Mouse (Mus musculus): ENCODE measurements at regions not wholly inside any gene's neighbourhood (a gene's known extent, or its start where the extent isn't known, plus 50 kb on each side); places are given as distances from the start of the nearest gene placed in this dataset.
A peak's percentile ranks its signal among the peaks of the same experiment; 100 is the strongest.

- peak in 1 of 2 experiments; percentile 5 for DNase-seq (ENCODE audit: low spot score in 2 of 2)
- intact Hi-C loops (cut with DNase I) = no loop called here
Observed at GRCm38 (mm10) chr12:9254301-9254860, 224.6 kb downstream of the Ttc32 start.

- DNase-seq (ENCODE audit: low spot score in 2 of 2) = peak in 1 of 2 experiments; percentile 10
Observed at GRCm38 (mm10) chr12:9255661-9256486, 226.1 kb downstream of the Ttc32 start.

GRCm38 (mm10) chr12:9256487-9256820, 226.7 kb downstream of the Ttc32 start:
- intact Hi-C loops (cut with DNase I) = no loop called here
- no peak for DNase-seq (ENCODE audit: low spot score in 2 of 2)

More at GRCm38 (mm10) chr12:9255661-9256486, 226.1 kb downstream of the Ttc32 start:
- intact Hi-C loops (cut with DNase I) = no loop called here

GRCm38 (mm10) chr12:9258221-9258620, 228.4 kb downstream of the Ttc32 start:
- DNase-seq (ENCODE audit: low spot score in 2 of 2) = no peak
- intact Hi-C loops (cut with DNase I) = no loop called here

GRCm38 (mm10) chr12:9261662-9262061, 231.9 kb downstream of the Ttc32 start:
- DNase-seq (ENCODE audit: low spot score in 2 of 2) = no peak
- intact Hi-C loops (cut with DNase I) = no loop called here

- intact Hi-C loops (cut with DNase I) = no loop called here
- no peak for DNase-seq (ENCODE audit: low spot score in 2 of 2)
Observed at GRCm38 (mm10) chr12:9266221-9266620, 236.4 kb downstream of the Ttc32 start.

- intact Hi-C loops (cut with DNase I) = no loop called here
- no peak for DNase-seq (ENCODE audit: low spot score in 2 of 2)
Observed at GRCm38 (mm10) chr12:9271484-9271883, 241.7 kb downstream of the Ttc32 start.

GRCm38 (mm10) chr12:9274181-9274580, 244.4 kb downstream of the Ttc32 start:
- DNase-seq (ENCODE audit: low spot score in 2 of 2) = no peak
- intact Hi-C loops (cut with DNase I) = no loop called here

- no peak for DNase-seq (ENCODE audit: low spot score in 2 of 2)
- intact Hi-C loops (cut with DNase I) = no loop called here
Observed at GRCm38 (mm10) chr12:9275697-9276096, 245.9 kb downstream of the Ttc32 start.

- DNase-seq (ENCODE audit: low spot score in 2 of 2) = no peak
- intact Hi-C loops (cut with DNase I) = no loop called here
Observed at GRCm38 (mm10) chr12:9278735-9279134, 248.9 kb downstream of the Ttc32 start.

GRCm38 (mm10) chr12:9279893-9280605, 250.3 kb downstream of the Ttc32 start:
- no peak for DNase-seq (ENCODE audit: low spot score in 2 of 2)
- intact Hi-C loops (cut with DNase I) = no loop called here

- intact Hi-C loops (cut with DNase I) = no loop called here
- DNase-seq (ENCODE audit: low spot score in 2 of 2) = no peak
Observed at GRCm38 (mm10) chr12:9287271-9287670, 257.5 kb downstream of the Ttc32 start.

GRCm38 (mm10) chr12:9292656-9293055, 262.9 kb downstream of the Ttc32 start:
- intact Hi-C loops (cut with DNase I) = no loop called here
- DNase-seq (ENCODE audit: low spot score in 2 of 2) = peak; percentile 30 to 66

- intact Hi-C loops (cut with DNase I) = no loop called here
- DNase-seq (ENCODE audit: low spot score in 2 of 2) = no peak
Observed at GRCm38 (mm10) chr12:9295211-9295610, 265.4 kb downstream of the Ttc32 start.

- no peak for DNase-seq (ENCODE audit: low spot score in 2 of 2)
- intact Hi-C loops (cut with DNase I) = no loop called here
Observed at GRCm38 (mm10) chr12:9298848-9299655, 269.3 kb downstream of the Ttc32 start.

GRCm38 (mm10) chr12:9304146-9304545, 265.8 kb upstream of the Osr1 start:
- intact Hi-C loops (cut with DNase I) = no loop called here
- peak; percentile 15 to 54 for DNase-seq (ENCODE audit: low spot score in 2 of 2)

GRCm38 (mm10) chr12:9337891-9338672, 231.8 kb upstream of the Osr1 start:
- intact Hi-C loops (cut with DNase I) = no loop called here
- DNase-seq (ENCODE audit: low spot score in 2 of 2) = peak in 1 of 2 experiments; percentile 1

- intact Hi-C loops (cut with DNase I) = no loop called here
- peak; percentile 8 to 19 for DNase-seq (ENCODE audit: low spot score in 2 of 2)
Observed at GRCm38 (mm10) chr12:9338801-9339231, 231.1 kb upstream of the Osr1 start.

- intact Hi-C loops (cut with DNase I) = no loop called here
- no peak for DNase-seq (ENCODE audit: low spot score in 2 of 2)
Observed at GRCm38 (mm10) chr12:9340769-9341168, 229.1 kb upstream of the Osr1 start.
